9 mouse cellular contexts compared by ENCODE assay signal in the genomic region with DNA sequence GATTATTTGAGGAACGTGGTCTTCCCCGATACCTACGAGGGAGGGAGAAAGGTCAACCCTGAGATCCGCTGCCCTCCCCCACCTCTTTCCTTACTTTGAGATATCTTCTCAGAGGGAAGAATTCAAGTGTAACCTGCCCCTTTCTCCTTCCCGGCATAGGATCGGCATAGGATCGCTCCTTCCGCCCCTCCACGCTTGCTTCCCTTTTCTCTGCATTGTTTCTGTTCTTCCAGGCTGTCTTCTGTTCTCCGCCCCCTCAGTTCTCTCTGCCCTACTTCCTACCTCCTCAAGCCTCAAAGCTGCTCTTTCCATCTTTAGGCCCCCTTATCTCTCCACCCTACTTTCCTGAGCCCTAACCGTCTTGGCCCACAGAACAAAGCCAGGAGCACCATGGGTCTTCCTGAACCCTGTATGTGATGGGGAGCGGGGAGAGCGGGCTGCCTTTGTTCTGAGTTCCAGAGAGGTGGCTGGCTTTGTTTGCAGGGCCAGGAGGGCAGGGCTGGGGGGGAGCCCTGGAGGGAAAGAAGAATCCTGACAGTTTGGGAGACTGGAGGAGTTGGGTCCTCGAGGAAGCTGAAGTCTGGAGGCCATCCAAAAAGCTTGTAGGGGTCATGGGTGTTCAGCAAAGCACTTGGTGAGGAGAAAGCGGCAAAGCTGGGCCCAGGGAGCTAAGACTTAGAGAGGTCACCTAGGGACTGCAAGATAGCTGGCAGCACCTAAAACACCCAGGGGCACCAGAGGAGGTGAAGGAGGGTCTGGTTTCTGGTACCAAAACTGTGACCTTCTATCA. TPM values are rescaled to one million over a fixed set of nuclear protein-coding genes. Genes with fewer than 3 reads are reported as not detected.
DNase-seq lines count a peak whose midpoint lies in the region; ATAC-seq lines count a peak whose summit lies in the region.
"Had no signal": no experiment of that assay in that cellular context is flagged by ENCODE, and none has a peak within 500 bp of the region (broad histone marks: within the 10 kb centered on the region; RNA-seq: fewer than 3 reads in every experiment).

No protein-coding gene starts in this region.

- intact Hi-C loops in heart, postnatal 10 days (cut with DNase I), result loop anchor here (2.0 kb wide), 1 partner anchor 15 kb away; no protein-coding TSS in a partner anchor

- peaks cover 10% of the 10 kb centered on the region; the same call in 1 of the 2 replicates for H3K36me3 ChIP-seq in liver, embryonic 12.5 days
- H3K36me3 ChIP-seq in neural tube, embryonic 12.5 days, result peaks cover 19% of the 10 kb centered on the region

- H3K4me2 ChIP-seq in liver, embryonic 12.5 days, result peak overlapping the region; percentile 97
- H3K4me2 ChIP-seq in neural tube, embryonic 12.5 days (replicated peaks), result peak overlapping the region; percentile 84

- DNase-seq in right cerebral cortex, postnatal 10 days (ENCODE audit: low spot score in 2 of 2), result peak; percentile 55 to 73
- DNase-seq in right cerebral cortex, postnatal 14 days, result no peak
- DNase-seq in embryo, embryonic 10.5 days (ENCODE audit: low spot score), result peak; percentile 56
- DNase-seq in heart, postnatal 10 days, result peak; percentile 48 to 52

- peak overlapping the region; percentile 86 for H3K9ac ChIP-seq in liver, embryonic 12.5 days
- peak overlapping the region; percentile 90 for H3K9ac ChIP-seq in neural tube, embryonic 12.5 days

- H3K4me3 ChIP-seq in liver, embryonic 12.5 days, result peak overlapping the region; percentile 75
- peak overlapping the region; percentile 63 for H3K4me3 ChIP-seq in neural tube, embryonic 12.5 days

- H3K27me3 ChIP-seq in liver, embryonic 12.5 days (replicated peaks), result no peaks in the 10 kb centered on the region
- no peaks in the 10 kb centered on the region for H3K27me3 ChIP-seq in neural tube, embryonic 12.5 days (replicated peaks)

- H3K4me1 ChIP-seq in liver, embryonic 12.5 days, result peaks cover 98% of the 10 kb centered on the region
- peaks cover 46% of the 10 kb centered on the region for H3K4me1 ChIP-seq in neural tube, embryonic 12.5 days

- WGBS in liver, embryonic 12.5 days (ENCODE audit: insufficient replicate concordance), result 6% methylated on average over 15 of the region's 15 CpGs
- 1% methylated on average over 15 of the region's 15 CpGs for WGBS in neural tube, embryonic 12.5 days

- no peaks in the 10 kb centered on the region for H3K9me3 ChIP-seq in liver, embryonic 12.5 days (replicated peaks)
- H3K9me3 ChIP-seq in neural tube, embryonic 12.5 days, result no peaks in the 10 kb centered on the region

- ATAC-seq in liver, embryonic 12.5 days, result no peak
- no peak for ATAC-seq in neural tube, embryonic 12.5 days (ENCODE audit: low FRiP score, low read depth)
- no peak for ATAC-seq in monocyte, adult 5-6 weeks (replicated peaks; ENCODE audit: insufficient number of reproducible peaks, low FRiP score, low TSS enrichment, poor library complexity, severe bottlenecking)
- ATAC-seq in inflammation-experienced regulatory T-cells, adult 6 months, result no peak

- peak overlapping the region; percentile 88 for H3K27ac ChIP-seq in liver, embryonic 12.5 days
- peak overlapping the region; percentile 90 for H3K27ac ChIP-seq in neural tube, embryonic 12.5 days

RNA-seq across cellular contexts. Expression of gene Arhgef2, which starts 17.8 kb away (rescaled TPM):
- 10 to 100 TPM; 89.5 to 96.3 TPM for total RNA-seq in heart, postnatal 10 days (2021)
- polyA plus RNA-seq in liver, embryonic 12.5 days (2016; fragmentation: Nextera tagmentation; extraction: Ambion mirVana), result 30.5 and 33.0 TPM in 2 replicates
- 186 TPM in 2 replicates for polyA plus RNA-seq in neural tube, embryonic 12.5 days (2016; fragmentation: Nextera tagmentation; extraction: Ambion mirVana)
- 88.9 to 183 TPM (median 90.0 TPM) in 3 replicates for total RNA-seq in monocyte, adult 5-6 weeks (2017)
- 10 to 100 TPM; 37.5 to 56.4 (median 46.5) TPM for polyA plus RNA-seq in inflammation-experienced regulatory T-cells, adult 6 months (2017; shearing (Covaris generic))

RNA-seq across cellular contexts. Expression of gene Rxfp4, which starts 29.4 kb away (rescaled TPM):
- not detected for total RNA-seq in heart, postnatal 10 days (2021)
- not detected in 2 replicates for polyA plus RNA-seq in liver, embryonic 12.5 days (2016; fragmentation: Nextera tagmentation; extraction: Ambion mirVana)
- polyA plus RNA-seq in neural tube, embryonic 12.5 days (2016; fragmentation: Nextera tagmentation; extraction: Ambion mirVana), result not detected in 2 replicates
- total RNA-seq in monocyte, adult 5-6 weeks (2017), result not detected in 3 replicates
- not detected for polyA plus RNA-seq in inflammation-experienced regulatory T-cells, adult 6 months (2017; shearing (Covaris generic))
- polyA plus RNA-seq: gonadal fat pad, adult 2 months had no signal

RNA-seq across cellular contexts. Expression of gene Ssr2, which starts 47.9 kb away (rescaled TPM):
- total RNA-seq in heart, postnatal 10 days (2021), result 100 to 1,000 TPM; 127 to 130 TPM
- 172 and 177 TPM in 2 replicates for polyA plus RNA-seq in liver, embryonic 12.5 days (2016; fragmentation: Nextera tagmentation; extraction: Ambion mirVana)
- 149 and 157 TPM in 2 replicates for polyA plus RNA-seq in neural tube, embryonic 12.5 days (2016; fragmentation: Nextera tagmentation; extraction: Ambion mirVana)
- total RNA-seq in monocyte, adult 5-6 weeks (2017), result 23.2 to 70.0 TPM (median 35.5 TPM) in 3 replicates
- polyA plus RNA-seq in inflammation-experienced regulatory T-cells, adult 6 months (2017; shearing (Covaris generic)), result 100 to 1,000 TPM; 131 to 197 (median 161) TPM
